Mouse (Mus musculus) gastrocnemius, postnatal 10 days (tissue): ENCODE data around the gene Pus10. TPM values are rescaled to one million over a fixed set of nuclear protein-coding genes. Genes with fewer than 3 reads are reported as not detected.

Source experiments
- DNase-seq: peaks from one replicate; pipeline ENCODE4 v3.0.0; 2021; ENCODE audit warnings: mixed read lengths
- total RNA-seq, 2 experiments: library from RNA; stranded (reverse); gene quantifications; 2 replicates each; pipeline ENCODE4 v1.2.3; 2021

Gene Pus10
- total RNA-seq, 2 experiments from 2014 or later: 14.1 to 14.4 TPM

GRCm38 (mm10) chr11:23695847-23696246, 30.4 kb downstream of the Pus10 start:
- DNase-seq: no peak

GRCm38 (mm10) chr11:23698526-23698925, 33.1 kb downstream of the Pus10 start:
- DNase-seq: no peak

- DNase-seq: no peak
Observed at GRCm38 (mm10) chr11:23699414-23700095, 34.1 kb downstream of the Pus10 start.

- DNase-seq: no peak
Observed at GRCm38 (mm10) chr11:23701831-23702230, 36.4 kb downstream of the Pus10 start.

- DNase-seq: no peak
Observed at GRCm38 (mm10) chr11:23704604-23705294, 39.3 kb downstream of the Pus10 start.

- DNase-seq: no peak
Observed at GRCm38 (mm10) chr11:23712299-23712698, 46.8 kb downstream of the Pus10 start.

- DNase-seq: no peak
Observed at GRCm38 (mm10) chr11:23718856-23719255, 53.4 kb downstream of the Pus10 start.

- no peak for DNase-seq
Observed at GRCm38 (mm10) chr11:23719825-23720224, 54.4 kb downstream of the Pus10 start.

GRCm38 (mm10) chr11:23722326-23722725, 56.9 kb downstream of the Pus10 start:
- DNase-seq: no peak

- DNase-seq: no peak
Observed at GRCm38 (mm10) chr11:23725850-23726249, 60.4 kb downstream of the Pus10 start.

- DNase-seq: no peak
Observed at GRCm38 (mm10) chr11:23726441-23726840, 61.0 kb downstream of the Pus10 start.

GRCm38 (mm10) chr11:23728186-23728585, 62.7 kb downstream of the Pus10 start:
- DNase-seq: no peak

GRCm38 (mm10) chr11:23730120-23730519, 64.6 kb downstream of the Pus10 start:
- DNase-seq: no peak

- DNase-seq: no peak
Observed at GRCm38 (mm10) chr11:23732840-23733239, 67.4 kb downstream of the Pus10 start.

GRCm38 (mm10) chr11:23734749-23735286, 69.3 kb downstream of the Pus10 start:
- no peak for DNase-seq

GRCm38 (mm10) chr11:23735820-23736470, 70.5 kb downstream of the Pus10 start:
- DNase-seq: no peak

GRCm38 (mm10) chr11:23740895-23741294, 75.4 kb downstream of the Pus10 start:
- no peak for DNase-seq

GRCm38 (mm10) chr11:23741386-23741785, 75.9 kb downstream of the Pus10 start:
- no peak for DNase-seq

GRCm38 (mm10) chr11:23744352-23744751, 78.9 kb downstream of the Pus10 start:
- DNase-seq: no peak

- no peak for DNase-seq
Observed at GRCm38 (mm10) chr11:23746102-23746501, 80.6 kb downstream of the Pus10 start.

- no peak for DNase-seq
Observed at GRCm38 (mm10) chr11:23753136-23753710, 87.7 kb downstream of the Pus10 start.

GRCm38 (mm10) chr11:23754329-23754728, 88.9 kb downstream of the Pus10 start:
- DNase-seq: no peak

- no peak for DNase-seq
Observed at GRCm38 (mm10) chr11:23758218-23758617, 92.7 kb downstream of the Pus10 start.
